ENCODE assay signal across 8 mouse cellular contexts in the genomic region with DNA sequence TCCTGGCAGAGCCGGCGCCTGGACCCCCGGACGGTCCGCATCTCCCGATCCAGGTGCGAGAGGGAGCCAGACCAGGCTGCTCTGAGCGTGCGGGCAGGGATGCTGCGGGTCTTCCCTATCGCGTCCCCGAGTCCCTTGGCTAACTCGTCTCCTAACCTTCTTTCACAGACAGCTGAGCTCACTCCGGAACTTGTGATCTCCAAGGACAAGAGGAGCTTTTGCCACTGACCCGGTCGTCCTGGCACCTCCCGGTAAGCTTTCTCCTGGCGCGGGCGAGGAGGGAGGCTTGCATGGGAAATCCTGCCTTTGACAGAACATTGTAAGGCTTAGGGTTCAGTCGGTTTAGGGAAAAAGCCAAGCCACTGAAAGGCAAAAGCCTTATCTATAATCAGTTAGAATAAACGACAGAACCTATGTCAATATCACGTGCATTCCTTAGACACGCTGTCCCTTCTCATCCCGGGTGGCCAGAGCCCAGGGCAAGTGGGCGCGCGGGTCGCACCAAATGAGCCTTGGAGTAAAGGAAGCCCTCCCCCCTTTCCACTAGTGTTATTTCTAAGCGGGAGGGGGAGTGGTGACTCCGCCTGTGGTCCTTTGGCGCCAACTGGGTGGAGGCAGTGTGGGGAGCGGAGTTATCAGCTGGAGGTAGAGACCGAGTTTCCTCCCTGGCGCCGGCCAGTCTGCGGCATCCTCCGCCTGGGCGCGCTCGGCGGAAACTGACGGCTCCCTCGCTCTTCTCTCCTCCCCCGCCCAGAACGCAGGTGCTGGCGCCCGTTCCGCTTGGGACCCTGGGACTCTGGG. TPM values are rescaled to one million over a fixed set of nuclear protein-coding genes. Genes with fewer than 3 reads are reported as not detected.
A peak's percentile ranks its signal among the peaks of the same experiment; 100 is the strongest.
DNase-seq lines count a peak whose midpoint lies in the region; ATAC-seq and TF ChIP-seq lines count a peak whose summit lies in the region.

No protein-coding gene starts in this region.

- H3K4me3 ChIP-seq in hindbrain, embryonic 15.5 days, result peak overlapping the region; percentile 51
- peak overlapping the region; percentile 61 for H3K4me3 ChIP-seq in liver, embryonic 11.5 days (ENCODE audit: low read depth, low read length)
- peak overlapping the region; percentile 50 for H3K4me3 ChIP-seq in midbrain, postnatal 0 days (ENCODE audit: low read depth, low read length)

- WGBS in hindbrain, embryonic 15.5 days, result under 1% methylated on average over 48 of the region's 50 CpGs
- under 1% methylated on average over 50 of the region's 50 CpGs for WGBS in liver, embryonic 11.5 days
- under 1% methylated on average over 49 of the region's 50 CpGs for WGBS in midbrain, postnatal 0 days

- no peak for TF ChIP-seq CTCF in midbrain, postnatal 0 days (IDR thresholded peaks at IDR 0.05)

- H3K9ac ChIP-seq in hindbrain, embryonic 15.5 days, result peak overlapping the region; percentile 55
- peak overlapping the region; percentile 76 for H3K9ac ChIP-seq in liver, embryonic 11.5 days (ENCODE audit: low read depth, low read length)
- peak overlapping the region; percentile 60 for H3K9ac ChIP-seq in midbrain, postnatal 0 days (replicated peaks; ENCODE audit: low read length, poor library complexity, severe bottlenecking)

- peak overlapping the region; percentile 82 for H3K4me2 ChIP-seq in hindbrain, embryonic 15.5 days
- peak overlapping the region; percentile 74 for H3K4me2 ChIP-seq in liver, embryonic 11.5 days
- peak overlapping the region; percentile 62 for H3K4me2 ChIP-seq in midbrain, postnatal 0 days (ENCODE audit: low read depth, low read length, poor library complexity, severe bottlenecking)

- DNase-seq in CD4-positive, CD25-positive, alpha-beta regulatory T cell, adult 2 months (ENCODE audit: low read depth, low spot score), result peak; percentile 83
- peak; percentile 76 for DNase-seq in adrenal gland, adult 8-10 months
- peak; percentile 74 for DNase-seq in gastrocnemius, adult 18-20 months (ENCODE audit: low spot score)
- peak; percentile 77 for DNase-seq in liver, embryonic 11.5 days (ENCODE audit: low spot score)
- peak; percentile 37 for DNase-seq in midbrain, postnatal 0 days (ENCODE audit: low spot score)
- DNase-seq in testis, postnatal 14 days (ENCODE audit: low spot score), result peak; percentile 74
- no peak for DNase-seq in left cerebral cortex, adult 11 months (ENCODE audit: low spot score)

- peak overlapping the region; percentile 82 for H3K27ac ChIP-seq in hindbrain, embryonic 15.5 days (replicated peaks)
- peak overlapping the region; percentile 86 for H3K27ac ChIP-seq in liver, embryonic 11.5 days (ENCODE audit: low read depth, low read length)
- peak overlapping the region; percentile 69 for H3K27ac ChIP-seq in midbrain, postnatal 0 days (ENCODE audit: low read depth, low read length)

- ATAC-seq in hindbrain, embryonic 15.5 days (ENCODE audit: low FRiP score, low read depth), result no peak
- ATAC-seq in liver, embryonic 11.5 days (replicated peaks; ENCODE audit: low FRiP score), result peak; percentile 21
- no peak for ATAC-seq in midbrain, postnatal 0 days (ENCODE audit: low FRiP score)

- peaks cover 17% of the 10 kb centered on the region; the same call in 1 of the 2 replicates for H3K27me3 ChIP-seq in hindbrain, embryonic 15.5 days
- H3K27me3 ChIP-seq in liver, embryonic 11.5 days (replicated peaks; ENCODE audit: control insufficient read depth, insufficient read depth, low read length), result peaks cover 80% of the 10 kb centered on the region
- H3K27me3 ChIP-seq in midbrain, postnatal 0 days (ENCODE audit: insufficient read depth, low read length), result peaks cover 10% of the 10 kb centered on the region

- H3K36me3 ChIP-seq in hindbrain, embryonic 15.5 days, result no peaks in the 10 kb centered on the region
- no peaks in the 10 kb centered on the region for H3K36me3 ChIP-seq in liver, embryonic 11.5 days (ENCODE audit: control insufficient read depth, insufficient read depth, low read length)
- no peaks in the 10 kb centered on the region for H3K36me3 ChIP-seq in midbrain, postnatal 0 days (ENCODE audit: insufficient read depth, low read length)

- H3K4me1 ChIP-seq in hindbrain, embryonic 15.5 days (replicated peaks), result peaks cover 68% of the 10 kb centered on the region
- H3K4me1 ChIP-seq in liver, embryonic 11.5 days (replicated peaks; ENCODE audit: control insufficient read depth, insufficient read depth, low read length), result peaks cover 55% of the 10 kb centered on the region
- H3K4me1 ChIP-seq in midbrain, postnatal 0 days (ENCODE audit: insufficient read depth, low read length), result peaks cover 7% of the 10 kb centered on the region; the same call in 1 of the 2 replicates

- no peaks in the 10 kb centered on the region for H3K9me3 ChIP-seq in hindbrain, embryonic 15.5 days
- H3K9me3 ChIP-seq in liver, embryonic 11.5 days (ENCODE audit: control insufficient read depth, low read length), result no peaks in the 10 kb centered on the region
- no peaks in the 10 kb centered on the region for H3K9me3 ChIP-seq in midbrain, postnatal 0 days (ENCODE audit: low read length)

RNA-seq across cellular contexts. Expression of a gene that starts 1.0 kb away (rescaled TPM):
- 10 to 100 TPM; 58.3 to 76.8 (median 73.8) TPM for total RNA-seq in adrenal gland, adult 8-10 months (2022)
- total RNA-seq in gastrocnemius, adult 18-20 months (2021), result 10 to 100 TPM; 13.7 to 24.1 TPM
- 208 TPM in 2 replicates for polyA plus RNA-seq in hindbrain, embryonic 15.5 days (2015; fragmentation: Nextera tagmentation; extraction: Ambion mirVana)
- 191 and 200 TPM in 2 replicates for polyA plus RNA-seq in liver, embryonic 11.5 days (2014; fragmentation: Nextera tagmentation; extraction: Ambion mirVana)
- total RNA-seq in midbrain, postnatal 0 days (2014; rRNA removed), result 121 and 208 TPM in 2 replicates
- polyA plus RNA-seq in midbrain, postnatal 0 days (2015; fragmentation: Nextera tagmentation; extraction: Ambion mirVana), result 148 and 156 TPM in 2 replicates

RNA-seq across cellular contexts. Expression of a gene that starts 27.9 kb away (rescaled TPM):
- 1 to 10 TPM; 2.6 to 3.6 (median 2.7) TPM for total RNA-seq in adrenal gland, adult 8-10 months (2022)
- under 1 TPM; 0.73 to 0.76 TPM for total RNA-seq in gastrocnemius, adult 18-20 months (2021)
- polyA plus RNA-seq in hindbrain, embryonic 15.5 days (2015; fragmentation: Nextera tagmentation; extraction: Ambion mirVana), result 2.8 and 3.6 TPM in 2 replicates
- 9.0 and 9.2 TPM in 2 replicates for polyA plus RNA-seq in liver, embryonic 11.5 days (2014; fragmentation: Nextera tagmentation; extraction: Ambion mirVana)
- total RNA-seq in midbrain, postnatal 0 days (2014; rRNA removed), result 1.1 and 2.0 TPM in 2 replicates
- 0.46 and 0.50 TPM in 2 replicates for polyA plus RNA-seq in midbrain, postnatal 0 days (2015; fragmentation: Nextera tagmentation; extraction: Ambion mirVana)
